Mouse (Mus musculus): ENCODE measurements around the gene Pnpla7. TPM values are rescaled to one million over a fixed set of nuclear protein-coding genes. Genes with fewer than 3 reads are reported as not detected.

Gene Pnpla7
- polyA plus RNA-seq, 1 experiment = 6.4 TPM

- TF ChIP-seq POLR2A (IDR thresholded peaks at IDR 0.05; ENCODE audit: borderline replicate concordance, extremely low read depth, insufficient read depth, insufficient read length, poor library complexity, severe bottlenecking) = no peak
- TF ChIP-seq CTCF (IDR thresholded peaks at IDR 0.05; ENCODE audit: borderline replicate concordance, extremely low read depth, insufficient read depth, insufficient read length) = no peak
- no peak for DNase-seq (ENCODE audit: low read depth)
Observed at GRCm38 (mm10) chr2:25075506-25075905, 99.7 kb downstream of the Pnpla7 start.

- no peak for TF ChIP-seq POLR2A (IDR thresholded peaks at IDR 0.05; ENCODE audit: borderline replicate concordance, extremely low read depth, insufficient read depth, insufficient read length, poor library complexity, severe bottlenecking)
- no peak for TF ChIP-seq CTCF (IDR thresholded peaks at IDR 0.05; ENCODE audit: borderline replicate concordance, extremely low read depth, insufficient read depth, insufficient read length)
Observed at GRCm38 (mm10) chr2:25078967-25079366, 103.1 kb downstream of the Pnpla7 start.

GRCm38 (mm10) chr2:25080076-25080475 lies 104.2 kb downstream of the Pnpla7 start, which contains the start of gene Entpd8:
TSS of gene Entpd8 (plus strand) at chr2:25080304.
- no peak for TF ChIP-seq POLR2A (IDR thresholded peaks at IDR 0.05; ENCODE audit: borderline replicate concordance, extremely low read depth, insufficient read depth, insufficient read length, poor library complexity, severe bottlenecking)
- TF ChIP-seq CTCF (IDR thresholded peaks at IDR 0.05; ENCODE audit: borderline replicate concordance, extremely low read depth, insufficient read depth, insufficient read length) = no peak
- no peak for DNase-seq (ENCODE audit: low read depth)

More at GRCm38 (mm10) chr2:25078967-25079366, 103.1 kb downstream of the Pnpla7 start:
- no peak for DNase-seq (ENCODE audit: low read depth)

GRCm38 (mm10) chr2:25083697-25084096 lies 107.9 kb downstream of the Pnpla7 start:
- no peak for DNase-seq (ENCODE audit: low read depth)
- TF ChIP-seq POLR2A (IDR thresholded peaks at IDR 0.05; ENCODE audit: borderline replicate concordance, extremely low read depth, insufficient read depth, insufficient read length, poor library complexity, severe bottlenecking) (no peak), CTCF (IDR thresholded peaks at IDR 0.05; ENCODE audit: borderline replicate concordance, extremely low read depth, insufficient read depth, insufficient read length) (no peak)

- TF ChIP-seq CTCF (IDR thresholded peaks at IDR 0.05; ENCODE audit: borderline replicate concordance, extremely low read depth, insufficient read depth, insufficient read length) = no peak
- TF ChIP-seq POLR2A (IDR thresholded peaks at IDR 0.05; ENCODE audit: borderline replicate concordance, extremely low read depth, insufficient read depth, insufficient read length, poor library complexity, severe bottlenecking) = no peak
- DNase-seq (ENCODE audit: low read depth) = peak; percentile 20
Observed at GRCm38 (mm10) chr2:25085571-25085970, 109.7 kb downstream of the Pnpla7 start.

GRCm38 (mm10) chr2:25087842-25088241 lies 112.0 kb downstream of the Pnpla7 start:
- TF ChIP-seq CTCF (IDR thresholded peaks at IDR 0.05; ENCODE audit: borderline replicate concordance, extremely low read depth, insufficient read depth, insufficient read length) (no peak), POLR2A (IDR thresholded peaks at IDR 0.05; ENCODE audit: borderline replicate concordance, extremely low read depth, insufficient read depth, insufficient read length, poor library complexity, severe bottlenecking) (no peak)
- DNase-seq (ENCODE audit: low read depth) = no peak

- DNase-seq (ENCODE audit: low read depth) = no peak
- TF ChIP-seq POLR2A (IDR thresholded peaks at IDR 0.05; ENCODE audit: borderline replicate concordance, extremely low read depth, insufficient read depth, insufficient read length, poor library complexity, severe bottlenecking) = no peak
- TF ChIP-seq CTCF (IDR thresholded peaks at IDR 0.05; ENCODE audit: borderline replicate concordance, extremely low read depth, insufficient read depth, insufficient read length) = no peak
Observed at GRCm38 (mm10) chr2:25088636-25089035, 112.8 kb downstream of the Pnpla7 start.

- no peak for DNase-seq (ENCODE audit: low read depth)
- no peak for TF ChIP-seq CTCF (IDR thresholded peaks at IDR 0.05; ENCODE audit: borderline replicate concordance, extremely low read depth, insufficient read depth, insufficient read length)
- no peak for TF ChIP-seq POLR2A (IDR thresholded peaks at IDR 0.05; ENCODE audit: borderline replicate concordance, extremely low read depth, insufficient read depth, insufficient read length, poor library complexity, severe bottlenecking)
Observed at GRCm38 (mm10) chr2:25094785-25095108, 118.9 kb downstream of the Pnpla7 start.

GRCm38 (mm10) chr2:25095109-25095850 lies 119.4 kb downstream of the Pnpla7 start, which contains the start of gene Noxa1:
TSS of gene Noxa1 (minus strand) at chr2:25095149.
- no peak for DNase-seq (ENCODE audit: low read depth)
- TF ChIP-seq POLR2A (IDR thresholded peaks at IDR 0.05; ENCODE audit: borderline replicate concordance, extremely low read depth, insufficient read depth, insufficient read length, poor library complexity, severe bottlenecking) = no peak
- peak; percentile 13; the same call in 1 of the 2 replicates for TF ChIP-seq CTCF (IDR thresholded peaks at IDR 0.05; ENCODE audit: borderline replicate concordance, extremely low read depth, insufficient read depth, insufficient read length)

GRCm38 (mm10) chr2:25098005-25098615 lies 122.3 kb downstream of the Pnpla7 start:
- TF ChIP-seq POLR2A (IDR thresholded peaks at IDR 0.05; ENCODE audit: borderline replicate concordance, extremely low read depth, insufficient read depth, insufficient read length, poor library complexity, severe bottlenecking) = no peak
- TF ChIP-seq CTCF (IDR thresholded peaks at IDR 0.05; ENCODE audit: borderline replicate concordance, extremely low read depth, insufficient read depth, insufficient read length) = no peak
- DNase-seq (ENCODE audit: low read depth) = no peak

- TF ChIP-seq CTCF (IDR thresholded peaks at IDR 0.05; ENCODE audit: borderline replicate concordance, extremely low read depth, insufficient read depth, insufficient read length) = peak; percentile 63; the same call in 1 of the 2 replicates
- TF ChIP-seq POLR2A (IDR thresholded peaks at IDR 0.05; ENCODE audit: borderline replicate concordance, extremely low read depth, insufficient read depth, insufficient read length, poor library complexity, severe bottlenecking) = no peak
- peak; percentile 76 for DNase-seq (ENCODE audit: low read depth)
Observed at GRCm38 (mm10) chr2:25098956-25099355, 123.1 kb downstream of the Pnpla7 start.

Data from brain, embryonic 14.5 days (tissue).